Mouse (Mus musculus) forebrain, embryonic 10.5 days (tissue): ENCODE results near the gene Ccer2. TPM values are rescaled to one million over a fixed set of nuclear protein-coding genes. Genes with fewer than 3 reads are reported as not detected.
A peak's percentile ranks its signal among the peaks of the same experiment; 100 is the strongest.

Experiments used
- DNase-seq: peaks from one replicate; pipeline ENCODE4 v3.0.0-alpha.2; 2017; ENCODE audit warnings: low spot score; ENCODE audit errors: extremely low spot score
- H3K27ac ChIP-seq: fragments of 300-500 bp; sonication (generic); 2 replicates; pipeline ENCODE4 v1.5.1; 2016; ENCODE audit warnings: mild to moderate bottlenecking
- H3K27me3 ChIP-seq: fragments of 300-500 bp; sonication (generic); 2 replicates; pipeline ENCODE4 v1.6.1; 2016; ENCODE audit warnings: mild to moderate bottlenecking; ENCODE audit not compliant: poor library complexity, severe bottlenecking
- H3K36me3 ChIP-seq: fragments of 300-500 bp; sonication (generic); replicated peaks from 2 replicates; pipeline ENCODE4 v1.6.1; 2016; ENCODE audit warnings: mild to moderate bottlenecking, moderate library complexity
- H3K4me1 ChIP-seq: fragments of 300-500 bp; sonication (generic); 2 replicates; pipeline ENCODE4 v1.6.1; 2016
- H3K4me3 ChIP-seq: fragments of 300-500 bp; sonication (generic); 2 replicates; pipeline ENCODE4 v1.5.1; 2016; ENCODE audit warnings: mild to moderate bottlenecking, moderate library complexity
- H3K9me3 ChIP-seq: fragments of 300-500 bp; sonication (generic); 2 replicates; pipeline ENCODE4 v1.6.1; 2016; ENCODE audit warnings: mild to moderate bottlenecking, moderate library complexity
- WGBS: fragments of 180-500 bp; shearing (Covaris S2); methylation state at CpG from one replicate; pipeline ENCODE4 v1.1.7; 2016; 5-methylcytosine and 5-hydroxymethylcytosine counted together
- polyA plus RNA-seq: library from polyadenylated mRNA; unstranded; fragments of >200 nt; fragmentation: Nextera tagmentation; extraction: Ambion mirVana; gene quantifications from 2 replicates; pipeline ENCODE4 v1.2.1, GENCODE M21; 2016

Ccer2 gene
- polyA plus RNA-seq, 1 experiment from 2014 or later: not detected

DNA sequence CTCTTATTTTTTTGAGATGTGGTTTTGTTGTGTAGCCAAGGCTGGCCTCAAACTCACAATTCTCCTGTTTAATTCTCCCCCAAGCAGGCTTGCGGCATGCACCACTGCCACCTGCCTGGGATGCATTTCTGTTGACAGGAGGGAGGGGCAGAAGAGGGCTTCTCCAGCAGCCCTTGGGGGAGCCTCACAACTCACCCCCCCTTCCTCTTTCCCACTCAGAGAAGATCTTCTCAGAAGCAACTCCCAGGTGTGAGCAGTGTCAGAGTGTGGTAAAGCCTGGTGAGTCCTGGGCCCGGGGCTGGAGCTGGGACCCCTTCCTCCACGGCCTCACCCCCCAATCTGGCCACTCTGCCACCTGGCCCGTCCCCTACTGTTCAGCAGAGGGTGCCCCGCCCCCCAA lies 29.2 kb downstream of the Ccer2 start:
- Histone ChIP-seq H3K36me3 (peaks cover 35% of the 10 kb centered on the region), H3K4me3 (no peak overlapping the region), H3K27me3 (no peaks in the 10 kb centered on the region), H3K4me1 (peaks cover 34% of the 10 kb centered on the region), H3K27ac (no peak overlapping the region), H3K9me3 (no peaks in the 10 kb centered on the region)
- 77% methylated on average over 5 of the region's 5 CpGs for WGBS
- no peak for DNase-seq

DNA sequence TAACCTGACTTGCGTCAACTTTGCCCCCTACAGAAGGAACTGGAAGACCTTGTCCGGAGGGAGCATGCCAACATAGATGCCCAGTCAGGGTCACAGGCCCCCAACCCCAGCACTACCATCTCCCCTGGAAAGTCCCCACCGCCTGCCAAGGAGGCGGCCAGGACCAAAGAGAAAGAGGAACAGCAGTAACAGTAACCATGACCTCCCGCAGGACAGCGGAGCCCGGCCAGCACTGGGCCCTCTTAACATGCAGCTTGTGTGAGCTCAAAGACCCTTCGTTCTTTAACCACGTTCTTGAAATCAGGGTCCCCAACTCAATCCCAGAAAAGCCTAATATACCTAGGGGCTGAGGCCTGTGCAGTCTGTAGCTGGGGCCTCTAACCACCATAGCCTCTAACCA lies 31.9 kb downstream of the Ccer2 start:
- Histone ChIP-seq H3K9me3 (no peaks in the 10 kb centered on the region), H3K4me1 (peaks cover 39% of the 10 kb centered on the region), H3K27ac (no peak overlapping the region), H3K36me3 (peaks cover 32% of the 10 kb centered on the region), H3K4me3 (no peak overlapping the region), H3K27me3 (no peaks in the 10 kb centered on the region)
- 92% methylated on average over 9 of the region's 9 CpGs for WGBS
- no peak for DNase-seq

DNA sequence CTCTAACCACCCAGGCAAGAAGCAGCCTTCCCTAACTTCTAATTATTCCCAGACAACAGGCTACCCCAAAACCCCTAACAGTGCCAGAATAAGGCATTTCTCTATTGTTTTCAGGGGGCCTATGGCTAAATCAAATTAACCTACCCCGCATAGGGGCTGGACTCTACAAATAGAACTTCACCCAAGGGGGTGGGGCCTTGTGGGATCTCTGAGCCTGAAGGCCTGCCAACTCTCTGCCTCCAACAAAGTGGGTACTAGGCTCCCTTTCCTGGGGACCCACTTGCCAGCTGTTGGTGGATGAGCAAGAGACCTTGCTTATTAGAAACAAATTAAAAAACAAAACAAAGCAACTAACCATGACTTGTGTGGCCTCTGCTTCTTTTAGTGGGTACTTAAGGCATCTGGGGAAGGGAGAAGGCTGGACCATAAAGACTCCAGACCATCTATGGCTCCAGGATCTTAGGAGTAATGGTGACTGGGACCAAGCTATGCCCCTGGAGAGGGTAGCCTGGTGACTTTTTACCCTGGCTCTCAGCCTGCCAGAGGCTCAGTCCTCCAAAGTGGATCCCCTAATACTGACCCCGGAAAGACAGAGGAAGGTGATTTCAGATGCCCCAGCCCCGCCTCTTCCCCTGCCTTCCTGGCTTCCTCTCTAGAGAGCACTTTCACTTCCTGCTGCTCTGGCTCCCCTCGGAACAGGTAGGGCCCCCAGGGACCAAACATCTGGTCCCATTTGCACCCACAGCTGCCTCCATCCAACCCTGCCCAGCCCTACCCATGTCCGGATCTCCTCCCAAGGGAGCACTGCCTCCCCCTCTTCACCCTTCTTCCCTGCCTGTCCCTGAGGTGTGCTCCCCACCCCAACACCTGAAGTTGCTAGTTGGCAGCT lies 32.6 kb downstream of the Ccer2 start, which contains the start of gene Rinl:
Gene Rinl (plus strand): TSS at position 663 of the 889 bp plus-strand sequence.
- 75% methylated on average over 5 of the region's 5 CpGs for WGBS
- H3K4me1 ChIP-seq: peaks cover 39% of the 10 kb centered on the region
- H3K9me3 ChIP-seq: no peaks in the 10 kb centered on the region
- H3K36me3 ChIP-seq: peaks cover 26% of the 10 kb centered on the region
- 0 out of 2 replicates have a peak within 1 kb of the TSS, but pooled peaks have one; percentile 40 for H3K27ac ChIP-seq
- H3K4me3 ChIP-seq: no peak within 1 kb of the TSS
- H3K27me3 ChIP-seq: no peaks in the 10 kb centered on the region
- DNase-seq: no peak

DNA sequence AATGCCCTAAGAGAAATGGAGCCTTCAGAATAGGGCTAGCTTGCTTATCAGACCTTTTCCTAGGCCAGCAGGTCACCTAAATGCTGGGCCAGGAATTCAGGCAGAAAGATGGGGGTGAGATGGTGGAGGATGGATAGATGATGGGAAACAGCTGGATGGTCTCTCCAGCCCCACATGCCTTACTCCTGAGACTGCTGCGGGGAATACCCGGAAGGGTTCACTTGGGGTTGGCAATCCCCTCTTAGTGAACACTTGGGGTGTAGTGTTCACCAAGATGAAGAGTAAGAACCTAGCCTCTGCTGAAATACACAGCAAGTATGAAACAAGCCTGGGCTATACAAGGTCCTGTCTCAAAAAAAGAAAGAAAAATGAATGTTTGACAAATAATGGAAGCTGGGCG lies 33.3 kb downstream of the Ccer2 start:
- 82% methylated on average over 3 of the region's 3 CpGs for WGBS
- Histone ChIP-seq H3K4me3 (no peak overlapping the region), H3K27ac (0 out of 2 replicates have a peak overlapping the region, but pooled peaks have one; percentile 40), H3K27me3 (no peaks in the 10 kb centered on the region), H3K4me1 (peaks cover 39% of the 10 kb centered on the region), H3K9me3 (no peaks in the 10 kb centered on the region), H3K36me3 (peaks cover 26% of the 10 kb centered on the region)
- no peak for DNase-seq

DNA sequence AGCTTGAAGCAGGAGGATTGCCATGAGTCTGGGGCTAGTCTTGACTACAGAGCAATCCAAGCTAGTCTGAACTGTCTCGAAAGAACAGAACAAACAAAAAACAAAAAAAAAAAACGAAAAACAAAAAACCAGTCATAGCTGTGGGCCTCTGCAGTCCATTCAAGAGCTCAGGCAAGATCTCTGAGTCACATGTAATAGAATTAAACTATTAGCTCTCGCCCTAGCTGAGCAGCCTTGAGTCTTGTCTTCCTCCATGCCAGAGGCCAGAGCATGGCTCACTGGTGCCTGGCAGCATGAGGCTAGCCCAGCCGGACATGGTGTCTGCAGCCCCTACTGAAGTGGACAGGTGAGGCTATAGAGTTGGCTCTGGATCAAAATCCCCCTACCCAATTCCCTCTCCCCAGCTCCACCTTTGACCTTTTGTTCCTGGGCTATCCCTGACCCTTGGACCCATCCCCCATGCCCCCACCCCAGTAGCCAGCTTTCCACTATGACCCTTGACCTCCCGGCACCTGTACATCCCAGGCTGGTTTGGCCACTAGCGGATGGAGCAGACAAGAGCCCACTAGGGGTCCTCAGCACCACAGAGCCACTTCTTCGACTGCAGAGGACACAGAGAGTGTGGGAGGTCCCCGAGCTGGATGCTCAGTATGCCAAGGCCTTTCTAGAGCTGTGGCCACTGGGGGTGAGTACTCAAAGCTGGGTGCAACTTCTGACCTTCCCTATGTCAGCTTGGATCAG lies 34.3 kb downstream of the Ccer2 start:
- no peak overlapping the region for H3K4me3 ChIP-seq
- H3K27me3 ChIP-seq: no peaks in the 10 kb centered on the region
- DNase-seq: no peak
- 54% methylated on average over 8 of the region's 8 CpGs for WGBS
- H3K9me3 ChIP-seq: no peaks in the 10 kb centered on the region
- H3K27ac ChIP-seq: peak overlapping the region; percentile 12; the same call in 1 of the 2 replicates
- peaks cover 33% of the 10 kb centered on the region for H3K4me1 ChIP-seq
- peaks cover 24% of the 10 kb centered on the region for H3K36me3 ChIP-seq

DNA sequence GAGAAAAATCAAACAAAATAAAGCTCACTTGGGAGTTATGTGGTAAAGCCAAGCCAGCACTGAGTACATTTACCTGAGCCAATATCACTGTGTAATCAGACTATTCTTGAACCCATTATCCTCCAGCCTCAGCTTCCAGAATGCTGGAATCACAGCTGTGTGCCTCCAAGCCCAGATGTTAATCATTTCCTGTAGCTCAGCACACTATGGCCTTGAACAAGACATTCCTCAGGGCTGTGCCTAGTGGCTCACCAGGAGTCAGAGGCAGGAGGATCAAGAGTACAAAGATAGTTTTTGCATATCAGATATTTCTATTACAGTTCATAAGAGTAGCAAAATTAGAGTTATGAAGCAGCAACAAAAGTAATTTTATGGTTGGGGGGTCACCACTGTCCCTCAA lies 35.7 kb downstream of the Ccer2 start:
- Histone ChIP-seq H3K4me3 (no peak overlapping the region), H3K27me3 (no peaks in the 10 kb centered on the region), H3K4me1 (peaks cover 39% of the 10 kb centered on the region), H3K9me3 (no peaks in the 10 kb centered on the region), H3K36me3 (peaks cover 11% of the 10 kb centered on the region; the same call in 1 of the 2 replicates), H3K27ac (peak overlapping the region; percentile 32; the same call in 1 of the 2 replicates)
- no peak for DNase-seq

DNA sequence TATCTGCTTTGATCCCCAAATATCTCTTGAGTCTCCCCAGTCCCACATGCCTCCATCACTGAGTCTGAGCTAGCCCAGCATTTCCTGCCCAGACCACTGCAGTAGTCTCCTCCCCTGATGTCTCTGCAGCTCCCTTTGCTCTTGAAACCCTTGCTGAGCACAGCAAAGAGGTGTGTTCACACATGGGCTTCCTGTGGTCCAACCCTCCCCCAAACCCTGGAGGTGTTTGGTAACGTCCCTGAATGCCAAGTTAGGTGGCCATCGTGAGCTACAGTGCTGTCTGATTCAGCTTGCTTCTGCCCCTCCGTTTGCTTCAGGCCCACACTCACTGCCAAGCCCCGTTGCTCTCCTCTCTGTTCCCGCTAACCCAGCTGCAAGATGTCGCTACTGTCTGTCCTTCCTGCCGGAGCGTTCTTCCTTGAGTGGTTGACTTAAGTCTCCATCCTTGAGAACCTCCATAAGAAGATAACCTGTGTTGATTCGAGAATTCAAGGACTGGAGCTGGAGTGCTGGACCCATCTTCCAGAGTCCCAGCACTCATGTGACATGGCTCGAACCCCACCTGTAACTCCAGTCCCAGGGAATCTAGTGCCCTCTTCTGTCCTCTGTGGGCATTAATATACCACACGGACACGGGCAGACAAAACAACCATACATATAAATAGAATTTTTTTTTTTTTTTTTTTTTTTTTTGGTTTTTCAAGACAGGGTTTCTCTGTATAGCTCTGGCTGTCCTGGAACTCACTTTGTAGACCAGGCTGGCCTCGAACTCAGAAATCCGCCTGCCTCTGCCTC lies 36.6 kb downstream of the Ccer2 start:
- Histone ChIP-seq H3K27me3 (no peaks in the 10 kb centered on the region), H3K4me3 (no peak overlapping the region), H3K36me3 (peaks cover 7% of the 10 kb centered on the region; the same call in 1 of the 2 replicates), H3K4me1 (peaks cover 43% of the 10 kb centered on the region), H3K9me3 (no peaks in the 10 kb centered on the region), H3K27ac (peak overlapping the region; percentile 32; the same call in 1 of the 2 replicates)
- no peak for DNase-seq
- WGBS: 85% methylated on average over 14 of the region's 14 CpGs

DNA sequence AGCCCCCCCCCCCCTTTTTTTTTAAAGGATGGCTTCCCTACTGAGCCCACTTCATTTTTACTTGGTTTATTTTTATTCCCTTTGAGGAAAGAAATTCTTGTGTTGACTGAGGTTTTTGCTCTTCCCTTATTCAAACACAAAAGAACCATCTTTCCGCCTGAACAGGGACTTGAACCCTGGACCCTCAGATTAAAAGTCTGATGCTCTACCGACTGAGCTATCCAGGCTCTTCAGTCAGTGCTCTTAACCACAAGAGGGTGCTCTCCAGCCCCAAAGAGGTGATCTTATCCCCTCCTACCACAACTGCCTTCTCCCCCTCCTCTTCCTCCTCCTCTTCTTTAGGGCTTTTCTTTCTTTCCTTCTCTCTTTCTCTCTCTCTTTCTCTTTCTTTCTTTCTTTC lies 37.9 kb downstream of the Ccer2 start:
- 55% methylated on average over 2 of the region's 2 CpGs for WGBS

DNA sequence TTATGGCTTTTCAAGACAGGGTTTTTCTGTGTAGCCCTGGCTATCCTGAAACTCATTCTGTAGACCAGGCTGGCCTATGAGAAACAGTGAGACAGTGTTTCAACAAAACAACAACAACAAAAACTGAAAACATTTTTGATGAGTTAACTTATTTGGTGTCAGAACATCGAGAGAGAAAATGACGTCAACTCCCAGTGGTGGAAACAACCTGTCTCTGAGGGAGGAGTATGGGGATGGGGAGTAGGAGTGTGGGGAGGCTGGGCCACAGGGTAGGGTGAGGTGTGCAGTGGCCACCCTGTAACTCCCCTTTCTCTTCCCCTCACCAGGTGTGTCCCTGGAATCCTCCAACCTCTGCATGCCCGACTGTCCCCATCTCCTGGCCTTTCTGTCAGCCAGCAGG lies 38.5 kb downstream of the Ccer2 start:
- no peak for DNase-seq
- no peaks in the 10 kb centered on the region for H3K36me3 ChIP-seq
- WGBS: 84% methylated on average over 3 of the region's 3 CpGs
- no peaks in the 10 kb centered on the region for H3K9me3 ChIP-seq
- no peak overlapping the region for H3K4me3 ChIP-seq
- H3K27me3 ChIP-seq: no peaks in the 10 kb centered on the region
- peaks cover 31% of the 10 kb centered on the region for H3K4me1 ChIP-seq
- no peak overlapping the region for H3K27ac ChIP-seq

More for the DNA sequence above, 37.9 kb downstream of the Ccer2 start:
- H3K9me3 ChIP-seq: no peaks in the 10 kb centered on the region
- H3K4me1 ChIP-seq: peaks cover 37% of the 10 kb centered on the region
- no peaks in the 10 kb centered on the region for H3K36me3 ChIP-seq
- no peak overlapping the region for H3K27ac ChIP-seq
- no peak for DNase-seq
- no peak overlapping the region for H3K4me3 ChIP-seq
- no peaks in the 10 kb centered on the region for H3K27me3 ChIP-seq

DNA sequence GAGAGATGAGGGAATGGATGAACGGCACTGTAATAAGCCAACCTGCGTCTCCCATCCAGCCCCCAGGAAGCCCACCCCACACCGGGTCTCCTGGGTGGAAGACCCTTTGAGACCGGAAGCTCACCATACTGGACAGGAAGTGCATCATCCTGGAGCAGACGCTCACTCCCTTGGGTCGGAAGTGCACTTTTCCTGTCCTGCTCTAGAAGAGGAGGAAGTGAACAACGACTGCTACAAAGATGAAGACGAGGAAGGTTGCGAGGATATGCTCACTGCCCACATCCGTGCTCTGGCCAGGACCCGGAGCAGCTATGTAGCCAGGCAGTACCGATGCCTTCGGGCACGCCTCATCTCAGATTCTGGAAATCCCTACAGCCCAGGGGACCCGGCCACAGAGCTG lies 39.9 kb downstream of the Ccer2 start:
- no peaks in the 10 kb centered on the region for H3K27me3 ChIP-seq
- H3K36me3 ChIP-seq: no peaks in the 10 kb centered on the region
- H3K4me3 ChIP-seq: peak overlapping the region; percentile 41; the same call in 1 of the 2 replicates
- DNase-seq: no peak
- H3K27ac ChIP-seq: peak overlapping the region; percentile 82
- peaks cover 20% of the 10 kb centered on the region for H3K4me1 ChIP-seq
- WGBS: 79% methylated on average over 15 of the region's 15 CpGs
- H3K9me3 ChIP-seq: no peaks in the 10 kb centered on the region

DNA sequence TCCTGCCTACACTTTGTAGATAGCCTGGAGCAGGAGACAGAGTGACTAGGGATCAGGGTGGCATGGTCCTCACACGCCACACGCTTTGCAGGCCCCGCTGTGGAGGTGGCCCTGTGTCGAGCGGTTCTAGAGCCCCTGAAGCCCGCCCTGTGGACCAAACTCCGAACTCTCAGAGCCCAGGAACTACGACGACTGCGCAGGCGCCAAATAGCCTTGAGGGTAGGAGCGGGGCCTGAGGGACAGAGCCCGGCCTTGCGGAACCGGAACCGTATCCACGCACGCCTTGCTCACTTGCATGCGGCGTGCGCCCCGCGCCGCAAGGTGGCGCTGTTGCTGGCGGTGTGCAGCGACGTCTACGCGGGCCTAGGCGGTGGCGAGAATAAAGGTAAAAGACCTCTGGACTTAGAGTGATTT lies 40.6 kb downstream of the Ccer2 start:
- 20% methylated on average over 32 of the region's 32 CpGs for WGBS
- no peaks in the 10 kb centered on the region for H3K27me3 ChIP-seq
- H3K27ac ChIP-seq: peak overlapping the region; percentile 82

DNA sequence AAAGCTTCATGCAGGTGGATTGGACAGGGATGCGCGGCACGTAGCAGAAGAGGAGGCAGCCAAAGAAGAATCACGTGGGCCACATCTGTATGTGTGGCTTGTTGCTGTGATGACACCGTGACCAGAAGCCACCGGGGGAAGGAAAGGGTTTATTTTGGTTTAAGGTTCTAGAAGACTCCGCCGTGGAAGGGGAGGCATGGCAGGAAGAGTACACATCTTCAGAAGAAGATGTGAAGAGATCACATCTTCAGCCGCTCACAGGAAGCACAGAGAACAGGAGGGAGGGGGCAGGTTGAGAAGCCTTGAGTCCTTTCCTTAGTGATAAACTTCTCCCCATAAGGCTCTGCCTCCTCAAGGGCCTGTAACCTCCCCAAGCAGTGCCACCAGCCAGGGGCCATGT lies 44.0 kb downstream of the Ccer2 start:
- Histone ChIP-seq H3K27me3 (no peaks in the 10 kb centered on the region), H3K4me1 (peaks cover 41% of the 10 kb centered on the region), H3K4me3 (no peak overlapping the region), H3K9me3 (no peaks in the 10 kb centered on the region), H3K36me3 (no peaks in the 10 kb centered on the region), H3K27ac (no peak overlapping the region)
- DNase-seq: no peak
- 95% methylated on average over 9 of the region's 9 CpGs for WGBS

More for the DNA sequence above, 40.6 kb downstream of the Ccer2 start:
- H3K36me3 ChIP-seq: no peaks in the 10 kb centered on the region
- peaks cover 24% of the 10 kb centered on the region for H3K4me1 ChIP-seq
- DNase-seq: peak; percentile 77
- peak overlapping the region; percentile 41 for H3K4me3 ChIP-seq
- no peaks in the 10 kb centered on the region for H3K9me3 ChIP-seq
